Mouse (Mus musculus) liver, adult 2 months (tissue): ENCODE measurements around the gene Rapgef5. TPM values are rescaled to one million over a fixed set of nuclear protein-coding genes. Genes with fewer than 3 reads are reported as not detected.

Source experiments
- DNase-seq: peaks from one replicate; pipeline ENCODE4 v3.0.0-alpha.2; 2011; ENCODE audit warnings: low read depth, low spot score; ENCODE audit errors: extremely low read depth
- H3K27ac ChIP-seq: fragments of 200-500 bp; replicated peaks from 2 replicates; pipeline ENCODE4 v1.5.1; 2012; ENCODE audit warnings: low read depth, mild to moderate bottlenecking, control low read depth, inconsistent platforms, low read length; ENCODE audit not compliant: insufficient read depth
- H3K27me3 ChIP-seq: fragments of 200-500 bp; 2 replicates; pipeline ENCODE4 v1.6.1; 2012; ENCODE audit warnings: mild to moderate bottlenecking, moderate library complexity, low read length, inconsistent platforms; ENCODE audit not compliant: control insufficient read depth, insufficient read depth
- H3K36me3 ChIP-seq: fragments of 200-500 bp; 2 replicates; pipeline ENCODE4 v1.6.1; 2012; ENCODE audit warnings: low read length, inconsistent platforms; ENCODE audit not compliant: control insufficient read depth, insufficient read depth
- H3K4me1 ChIP-seq: fragments of 200-500 bp; 2 replicates; pipeline ENCODE4 v1.6.1; 2011; ENCODE audit warnings: low read length; ENCODE audit not compliant: control insufficient read depth, insufficient read depth
- H3K4me3 ChIP-seq: fragments of 200-500 bp; 2 replicates; pipeline ENCODE4 v1.5.1; 2011; ENCODE audit warnings: low read depth, mild to moderate bottlenecking, control low read depth, low read length, moderate library complexity; ENCODE audit not compliant: insufficient read depth
- H3K79me2 ChIP-seq: fragments of 200-500 bp; 2 replicates; pipeline ENCODE4 v1.6.1; 2012; ENCODE audit warnings: inconsistent platforms, mild to moderate bottlenecking, low read length, moderate library complexity; ENCODE audit not compliant: control insufficient read depth, insufficient read depth
- H3K9ac ChIP-seq: fragments of 200-500 bp; 2 replicates; pipeline ENCODE4 v1.6.1; 2012; ENCODE audit warnings: low read depth, mild to moderate bottlenecking, control low read depth, inconsistent platforms, low read length
- CTCF ChIP-seq: fragments of 200-500 bp; IDR thresholded peaks from 2 replicates; pipeline ENCODE4 v1.5.1; 2011; ENCODE audit warnings: low read depth, low read length, control low read depth
- POLR2A ChIP-seq: fragments of 200-500 bp; IDR thresholded peaks from 2 replicates; pipeline ENCODE4 v1.6.1; 2011; ENCODE audit warnings: low read length, control low read depth; ENCODE audit not compliant: insufficient read depth; ENCODE audit errors: extremely low read depth
- WGBS: fragments of 180-500 bp; shearing (Covaris S2); methylation state at CpG from one replicate; pipeline ENCODE4 v1.1.7; 2018; 5-methylcytosine and 5-hydroxymethylcytosine counted together
- polyA plus RNA-seq: library from polyadenylated mRNA; depleted of rRNA; stranded (reverse); fragments of >200 nt; gene quantifications from 2 replicates; pipeline ENCODE4 v1.2.3, GENCODE M21; 2012
- total RNA-seq: library from RNA; depleted of rRNA; stranded (reverse); fragments of >200 nt; gene quantifications from 2 replicates; pipeline ENCODE4 v1.2.3, GENCODE M21; 2014

Rapgef5 gene
- total and polyA plus RNA-seq, 2 experiments: 2.1 to 13.3 TPM

- H3K27me3 ChIP-seq: no peaks in the 10 kb centered on the region; the same call in 1 of the 2 replicates
- no peak overlapping the region for H3K27ac ChIP-seq
- 21% methylated on average over 32 of the region's 32 CpGs for WGBS
- no peaks in the 10 kb centered on the region for H3K36me3 ChIP-seq
- DNase-seq: no peak
- peaks cover 5% of the 10 kb centered on the region; the same call in 1 of the 2 replicates for H3K4me1 ChIP-seq
- TF ChIP-seq CTCF: no peak
- TF ChIP-seq POLR2A: no peak
- no peak overlapping the region; the same call in 1 of the 2 replicates for H3K4me3 ChIP-seq
- H3K79me2 ChIP-seq: no peaks in the 10 kb centered on the region
- H3K9ac ChIP-seq: peak overlapping the region; percentile 24; the same call in 1 of the 2 replicates
Measured at GRCm38 (mm10) chr12:117688655-117689548, 172.6 kb downstream of the Rapgef5 start.

DNA sequence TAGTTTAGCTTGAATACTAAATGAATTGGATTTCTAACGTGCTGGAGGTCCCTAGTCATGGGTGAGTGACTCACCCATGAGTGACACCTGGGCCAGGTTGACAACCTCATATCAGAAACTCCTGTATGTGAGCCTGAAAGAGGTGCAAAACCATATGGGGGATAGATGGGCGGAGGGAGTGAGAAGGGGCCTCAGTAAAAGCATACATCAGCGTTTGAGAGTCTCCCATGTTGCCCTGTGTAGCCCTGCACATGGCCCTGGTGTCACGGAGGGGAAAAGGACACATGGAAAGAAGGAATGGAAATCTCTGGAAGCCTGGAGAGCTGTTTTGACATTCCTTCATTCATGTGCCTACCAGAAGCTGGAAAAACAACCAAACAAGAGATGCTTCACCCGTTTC, 175.1 kb downstream of the Rapgef5 start:
- DNase-seq: no peak
- Histone ChIP-seq H3K27me3 (no peaks in the 10 kb centered on the region; the same call in 1 of the 2 replicates), H3K27ac (no peak overlapping the region), H3K4me3 (no peak overlapping the region), H3K4me1 (peaks cover 4% of the 10 kb centered on the region; the same call in 1 of the 2 replicates), H3K9ac (no peak overlapping the region), H3K36me3 (no peaks in the 10 kb centered on the region), H3K79me2 (no peaks in the 10 kb centered on the region)
- WGBS: 77% methylated on average over 5 of the region's 5 CpGs
- TF ChIP-seq CTCF (no peak), POLR2A (no peak)

- Histone ChIP-seq H3K4me3 (no peak overlapping the region), H3K27ac (no peak overlapping the region), H3K9ac (no peak overlapping the region), H3K27me3 (no peaks in the 10 kb centered on the region; the same call in 1 of the 2 replicates), H3K79me2 (no peaks in the 10 kb centered on the region), H3K4me1 (peaks cover 4% of the 10 kb centered on the region; the same call in 1 of the 2 replicates), H3K36me3 (no peaks in the 10 kb centered on the region)
- WGBS: 95% methylated on average over 1 of the region's 1 CpGs
- DNase-seq: no peak
- TF ChIP-seq CTCF (no peak), POLR2A (no peak)
Measured at GRCm38 (mm10) chr12:117692775-117693174, 176.5 kb downstream of the Rapgef5 start.

GRCm38 (mm10) chr12:117699950-117700665, 183.8 kb downstream of the Rapgef5 start:
- Histone ChIP-seq H3K27me3 (no peaks in the 10 kb centered on the region), H3K27ac (no peak overlapping the region), H3K36me3 (peaks cover 2% of the 10 kb centered on the region; the same call in 1 of the 2 replicates), H3K79me2 (no peaks in the 10 kb centered on the region), H3K9ac (no peak overlapping the region), H3K4me1 (no peaks in the 10 kb centered on the region), H3K4me3 (no peak overlapping the region)
- 86% methylated on average over 3 of the region's 3 CpGs for WGBS
- no peak for DNase-seq
- TF ChIP-seq CTCF (no peak), POLR2A (no peak)

GRCm38 (mm10) chr12:117700927-117701326, 184.6 kb downstream of the Rapgef5 start:
- no peaks in the 10 kb centered on the region for H3K4me1 ChIP-seq
- peaks cover 2% of the 10 kb centered on the region; the same call in 1 of the 2 replicates for H3K36me3 ChIP-seq
- WGBS: 83% methylated on average over 6 of the region's 6 CpGs
- H3K4me3 ChIP-seq: no peak overlapping the region
- H3K79me2 ChIP-seq: no peaks in the 10 kb centered on the region
- no peaks in the 10 kb centered on the region for H3K27me3 ChIP-seq
- no peak overlapping the region for H3K27ac ChIP-seq
- no peak overlapping the region for H3K9ac ChIP-seq
- no peak for TF ChIP-seq POLR2A
- TF ChIP-seq CTCF: no peak
- DNase-seq: no peak
